Mouse (Mus musculus): ENCODE data around the gene Adtrp. TPM values are rescaled to one million over a fixed set of nuclear protein-coding genes. Genes with fewer than 3 reads are reported as not detected.

Gene Adtrp
- polyA plus RNA-seq, 1 experiment from 2014 or later, result not detected

DNA sequence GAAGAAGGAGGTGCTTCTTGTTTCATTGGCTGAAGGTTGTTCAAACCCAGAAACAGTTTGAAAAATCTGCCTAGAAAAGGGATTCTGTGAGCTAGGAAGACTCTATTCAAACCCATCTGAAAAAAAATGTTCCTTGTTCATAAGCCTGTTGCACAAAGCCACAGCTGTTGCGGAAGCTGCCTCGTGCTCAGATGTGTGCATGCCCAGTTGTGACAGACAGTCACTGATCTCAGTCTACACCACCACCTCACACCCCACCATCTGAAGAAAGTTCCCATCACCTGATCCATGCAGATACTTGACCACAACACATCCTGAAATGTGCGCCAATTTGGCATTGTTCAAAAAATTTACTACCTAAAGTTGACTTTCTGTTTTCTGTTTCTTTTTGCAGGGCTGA, 119.7 kb downstream of the Adtrp start:
- Histone ChIP-seq H3K36me3 (no peaks in the 10 kb centered on the region), H3K9ac (replicated peaks) (no peak overlapping the region), H3K4me2 (replicated peaks) (no peak overlapping the region), H3K27me3 (no peaks in the 10 kb centered on the region), H3K9me3 (no peaks in the 10 kb centered on the region), H3K27ac (replicated peaks) (no peak overlapping the region), H3K4me3 (no peak overlapping the region), H3K4me1 (no peaks in the 10 kb centered on the region)
- no peak for ATAC-seq (ENCODE audit: low FRiP score, low read depth)
- WGBS, result 87% methylated on average over 3 of the region's 3 CpGs

DNA sequence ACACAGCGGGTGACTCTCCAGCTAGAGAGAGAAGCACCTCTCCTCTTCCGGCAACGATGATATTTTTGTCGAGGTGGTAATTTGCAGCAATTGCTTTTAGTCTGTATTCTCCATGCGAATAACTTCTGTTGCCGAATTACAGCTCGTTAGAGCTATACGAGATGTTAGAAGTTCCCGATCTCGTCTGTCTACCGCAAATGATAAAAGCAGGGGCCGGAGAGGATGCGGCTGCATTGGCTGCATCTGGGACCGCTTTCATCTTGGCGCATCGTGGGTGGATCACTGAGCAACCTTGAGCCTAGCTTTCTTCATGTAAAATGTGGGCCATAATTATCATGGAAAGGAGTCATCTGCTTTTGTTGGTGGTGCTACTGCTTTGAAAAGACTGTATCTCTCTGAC, 128.2 kb downstream of the Adtrp start:
- no peaks in the 10 kb centered on the region for H3K27me3 ChIP-seq
- no peak overlapping the region for H3K4me3 ChIP-seq
- no peaks in the 10 kb centered on the region for H3K9me3 ChIP-seq
- ATAC-seq (ENCODE audit: low FRiP score, low read depth), result no peak
- 89% methylated on average over 16 of the region's 16 CpGs for WGBS
- no peaks in the 10 kb centered on the region for H3K36me3 ChIP-seq
- H3K27ac ChIP-seq (replicated peaks), result no peak overlapping the region
- H3K9ac ChIP-seq (replicated peaks), result no peak overlapping the region
- H3K4me1 ChIP-seq, result no peaks in the 10 kb centered on the region
- H3K4me2 ChIP-seq (replicated peaks), result no peak overlapping the region

DNA sequence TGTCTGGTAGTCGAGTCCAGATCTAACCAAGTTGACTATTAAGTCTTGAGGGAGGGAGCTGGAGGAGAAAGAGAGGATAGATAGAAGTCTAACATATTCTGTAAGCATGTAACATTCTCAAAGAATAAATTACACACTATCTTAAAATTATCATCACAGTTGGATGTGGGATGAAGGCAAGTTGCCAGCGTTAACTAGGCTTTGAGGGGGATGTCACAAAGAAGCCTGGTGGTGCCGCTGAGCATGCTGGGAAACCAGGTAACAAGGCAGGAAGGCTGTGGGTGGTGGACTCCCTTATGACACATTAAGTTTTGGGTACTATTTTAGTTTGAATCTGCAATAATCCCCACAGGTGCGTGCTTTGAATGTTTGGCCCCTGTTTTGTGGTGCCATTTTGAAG, 129.4 kb downstream of the Adtrp start:
- Histone ChIP-seq H3K36me3 (no peaks in the 10 kb centered on the region), H3K4me2 (replicated peaks) (no peak overlapping the region), H3K9me3 (no peaks in the 10 kb centered on the region), H3K4me1 (no peaks in the 10 kb centered on the region), H3K27ac (replicated peaks) (no peak overlapping the region), H3K4me3 (no peak overlapping the region), H3K9ac (replicated peaks) (no peak overlapping the region), H3K27me3 (no peaks in the 10 kb centered on the region)
- no peak for ATAC-seq (ENCODE audit: low FRiP score, low read depth)
- WGBS, result 94% methylated on average over 4 of the region's 4 CpGs

Other genes with a start within 250 kb of the Adtrp start
- gene Tmem170b, start 241.8 kb downstream of the Adtrp start, polyA plus RNA-seq (2016; fragmentation: Nextera tagmentation; extraction: Ambion mirVana), result 26.6 and 29.4 TPM in 2 replicates
- 17.1 and 18.5 TPM in 2 replicates for gene Hivep1, start 204.3 kb upstream of the Adtrp start, polyA plus RNA-seq (2016; fragmentation: Nextera tagmentation; extraction: Ambion mirVana)